Mouse (Mus musculus) brown adipose tissue, adult 24 weeks (tissue): ENCODE measurements at regions not wholly inside any gene's neighbourhood (a gene's known extent, or its start where the extent isn't known, plus 50 kb on each side); places are given as distances from the start of the nearest gene placed in this dataset.

Source experiments
- H3K27ac ChIP-seq: fragments of 200-500 bp; replicated peaks from 2 replicates; pipeline ENCODE4 v1.5.1; 2012; ENCODE audit warnings: low read depth, mild to moderate bottlenecking, low read length
- H3K4me1 ChIP-seq: fragments of 200-500 bp; 2 replicates; pipeline ENCODE4 v1.6.1; 2012; ENCODE audit warnings: low read length, mixed read lengths; ENCODE audit not compliant: control insufficient read depth, insufficient read depth, insufficient read length
- H3K4me3 ChIP-seq: fragments of 200-500 bp; 2 replicates; pipeline ENCODE4 v1.5.1; 2012; ENCODE audit warnings: low read depth, mild to moderate bottlenecking, low read length, moderate library complexity; ENCODE audit not compliant: insufficient read depth

DNA sequence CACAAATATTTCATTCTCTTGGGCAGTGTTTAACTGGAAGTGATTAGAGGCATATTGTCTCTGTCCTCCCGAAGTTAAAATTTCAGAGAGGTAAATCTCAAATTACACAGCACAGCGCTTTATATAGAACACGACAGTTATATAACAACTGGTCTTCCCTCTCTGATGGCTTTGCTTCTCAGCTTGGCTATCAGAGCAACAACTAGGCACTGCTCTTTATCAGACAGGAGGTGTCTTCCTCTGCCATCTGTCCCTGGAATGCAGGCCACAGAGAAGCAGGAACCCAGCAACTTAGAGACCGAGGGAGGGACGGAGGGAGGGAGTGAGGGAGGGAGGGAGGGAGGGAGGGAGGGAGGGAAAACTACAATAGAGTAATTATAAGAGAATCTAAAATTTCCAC lies 129.4 kb upstream of the Tll1 start:
- H3K27ac ChIP-seq, result no peak overlapping the region
- no peak overlapping the region for H3K4me3 ChIP-seq
- no peaks in the 10 kb centered on the region for H3K4me1 ChIP-seq

GRCm38 (mm10) chr8:64323985-64324384 lies 117.9 kb upstream of the Tll1 start:
- H3K4me3 ChIP-seq, result no peak overlapping the region
- no peaks in the 10 kb centered on the region for H3K4me1 ChIP-seq
- no peak overlapping the region for H3K27ac ChIP-seq

DNA sequence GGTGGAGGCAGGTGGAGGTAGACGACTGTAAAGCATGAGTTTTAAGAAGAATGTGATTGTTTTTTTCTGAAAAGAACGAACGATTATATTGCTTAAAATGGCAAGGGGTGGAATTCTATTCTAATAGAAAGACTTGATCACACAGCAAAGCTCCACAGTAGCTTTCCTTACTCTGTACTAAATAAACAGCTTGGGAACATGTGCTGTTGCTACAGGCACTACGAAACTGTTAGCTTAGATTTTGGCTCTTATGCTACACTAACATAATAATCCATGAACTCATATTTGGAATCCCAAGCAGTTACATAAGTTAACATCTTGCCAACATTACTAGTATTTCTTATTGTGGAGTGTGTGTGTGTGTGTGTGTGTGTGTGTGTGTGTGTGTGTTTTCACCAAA lies 114.3 kb upstream of the Tll1 start:
- no peak overlapping the region for H3K27ac ChIP-seq
- H3K4me1 ChIP-seq, result no peaks in the 10 kb centered on the region

GRCm38 (mm10) chr8:64319220-64319820 lies 113.2 kb upstream of the Tll1 start:
- H3K4me1 ChIP-seq, result no peaks in the 10 kb centered on the region
- H3K27ac ChIP-seq, result peak overlapping the region; percentile 68

More for the DNA sequence above, 114.3 kb upstream of the Tll1 start:
- H3K4me3 ChIP-seq, result no peak overlapping the region

DNA sequence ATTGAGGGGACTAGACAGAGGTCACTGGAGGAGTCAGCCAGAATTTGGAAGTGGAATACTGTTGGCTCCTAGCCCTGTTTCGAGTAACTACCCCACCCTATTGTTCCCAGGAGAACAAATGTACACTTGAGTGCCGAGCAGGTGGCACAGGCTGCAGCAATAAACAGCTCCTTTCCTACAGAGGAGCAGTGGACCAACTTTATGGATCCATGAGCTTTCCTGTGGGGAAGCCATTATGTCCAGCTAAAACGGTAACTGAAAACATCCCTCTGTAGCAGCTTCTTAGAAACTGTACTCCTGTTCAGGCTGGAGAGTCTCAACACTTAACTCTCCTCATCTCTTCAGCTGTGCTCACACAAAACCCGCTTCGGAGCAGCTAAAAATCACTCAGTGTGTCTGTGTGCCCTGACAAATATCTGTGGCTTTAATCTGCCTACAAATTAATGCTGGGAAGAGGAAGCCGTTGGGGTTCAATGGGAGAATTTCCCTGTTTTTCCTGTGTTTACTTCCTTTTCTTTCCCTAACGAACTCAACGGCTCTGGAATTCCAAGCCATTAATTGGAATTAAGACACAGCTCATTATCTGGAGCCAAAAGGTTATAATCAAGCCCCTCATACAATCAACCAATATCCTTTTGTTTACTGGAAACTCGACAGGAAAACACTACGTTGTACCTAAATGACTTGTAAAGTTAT lies 112.6 kb upstream of the Tll1 start:
- Histone ChIP-seq H3K4me1 (no peaks in the 10 kb centered on the region), H3K27ac (peak overlapping the region; percentile 57), H3K4me3 (no peak overlapping the region)

More at GRCm38 (mm10) chr8:64319220-64319820, 113.2 kb upstream of the Tll1 start:
- no peak overlapping the region for H3K4me3 ChIP-seq

DNA sequence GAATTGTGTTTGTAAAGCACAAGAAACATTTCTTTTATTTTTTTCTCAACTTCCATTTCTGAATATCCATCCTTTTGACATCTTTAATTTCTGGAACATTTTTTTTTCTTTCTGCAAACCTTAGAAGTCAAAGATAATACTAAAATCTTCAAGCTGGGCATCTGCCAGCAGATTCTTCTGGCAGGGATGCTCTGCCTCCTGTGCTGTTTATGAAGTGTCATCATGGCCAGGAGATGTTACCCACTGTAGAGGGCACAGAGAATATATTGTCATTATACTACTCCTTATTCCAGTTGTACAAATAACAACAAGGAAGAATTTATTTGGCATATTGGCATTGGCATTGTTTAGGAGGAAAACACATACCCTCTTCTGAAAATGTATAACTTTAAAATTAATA lies 111.7 kb upstream of the Tll1 start:
- Histone ChIP-seq H3K4me3 (no peak overlapping the region), H3K27ac (no peak overlapping the region), H3K4me1 (no peaks in the 10 kb centered on the region)

- Histone ChIP-seq H3K27ac (no peak overlapping the region), H3K4me1 (no peaks in the 10 kb centered on the region), H3K4me3 (no peak overlapping the region)
Measured at GRCm38 (mm10) chr8:64307995-64308394, 101.9 kb upstream of the Tll1 start.

DNA sequence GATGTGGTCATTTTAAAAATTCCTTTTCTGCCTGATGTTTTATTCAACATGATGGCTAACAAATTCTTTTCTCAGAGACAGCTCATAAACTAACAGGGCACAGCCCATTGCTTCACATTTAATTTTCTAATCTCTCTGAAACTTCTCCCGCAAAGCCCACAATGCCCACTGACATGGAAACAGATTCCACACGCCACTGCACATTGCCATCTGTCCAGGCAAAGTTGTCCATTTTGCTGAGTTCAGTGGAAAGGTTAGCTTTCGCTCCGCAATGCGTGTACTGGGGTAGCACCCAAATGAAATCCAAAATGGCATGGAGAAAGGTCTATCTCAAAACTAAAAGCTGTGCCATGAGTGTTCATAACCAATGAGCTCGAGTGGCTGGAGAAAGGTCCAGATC lies 76.7 kb upstream of the Tll1 start:
- no peak overlapping the region for H3K27ac ChIP-seq
- H3K4me3 ChIP-seq, result no peak overlapping the region
- no peaks in the 10 kb centered on the region for H3K4me1 ChIP-seq

GRCm38 (mm10) chr8:64281598-64281997 lies 75.5 kb upstream of the Tll1 start:
- H3K4me1 ChIP-seq, result no peaks in the 10 kb centered on the region
- H3K27ac ChIP-seq, result no peak overlapping the region
- no peak overlapping the region for H3K4me3 ChIP-seq

DNA sequence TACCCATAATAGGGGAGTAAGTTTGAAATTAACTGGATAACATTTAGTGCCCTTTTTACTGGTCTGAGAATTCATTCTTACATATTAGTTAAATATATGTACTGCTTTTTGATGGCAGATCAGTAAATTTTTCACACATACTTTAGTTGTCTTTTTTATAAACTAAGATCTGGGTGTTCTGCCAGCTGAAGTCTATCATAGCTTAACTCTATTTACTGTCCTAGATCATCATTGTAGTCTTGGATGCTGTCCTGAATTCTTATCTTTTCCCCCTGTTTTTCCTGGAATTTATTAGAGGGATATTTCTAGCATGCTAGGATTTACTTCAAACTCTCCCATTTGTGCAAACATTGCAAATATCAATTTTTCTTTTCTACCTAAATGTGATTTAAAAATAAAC lies 74.3 kb upstream of the Tll1 start:
- no peak overlapping the region for H3K4me3 ChIP-seq
- no peaks in the 10 kb centered on the region for H3K4me1 ChIP-seq
- H3K27ac ChIP-seq, result no peak overlapping the region

- no peak overlapping the region for H3K27ac ChIP-seq
- no peak overlapping the region for H3K4me3 ChIP-seq
- no peaks in the 10 kb centered on the region for H3K4me1 ChIP-seq
Measured at GRCm38 (mm10) chr8:64276058-64276457, 70.0 kb upstream of the Tll1 start.

- Histone ChIP-seq H3K27ac (0 out of 2 replicates have a peak overlapping the region, but pooled peaks have one; percentile 8), H3K4me3 (no peak overlapping the region), H3K4me1 (no peaks in the 10 kb centered on the region)
Measured at GRCm38 (mm10) chr8:64265304-64265945, 59.4 kb upstream of the Tll1 start.
